Mouse (Mus musculus) forebrain, embryonic 14.5 days (tissue): ENCODE results near the gene 6720489N17Rik. TPM values are rescaled to one million over a fixed set of nuclear protein-coding genes. Genes with fewer than 3 reads are reported as not detected.
A peak's percentile ranks its signal among the peaks of the same experiment; 100 is the strongest.
"Not testable (repeated sequence)": the region's sequence is repeated elsewhere in the genome, so short reads cannot be mapped to it uniquely, and the experiment has no call there.

Source experiments
- ATAC-seq: fragments of 200-750 bp; cut with Nextera tagmentation; 2 replicates; pipeline ENCODE4 v1.8.0; 2017; ENCODE audit warnings: mild to moderate bottlenecking, moderate library complexity
- DNase-seq: peaks from one replicate; pipeline ENCODE4 v3.0.0-alpha.2; 2015; ENCODE audit warnings: low spot score
- H3K27ac ChIP-seq: fragments of 300-500 bp; sonication (generic); 2 replicates; pipeline ENCODE4 v1.5.1; 2014; ENCODE audit warnings: low read depth, mild to moderate bottlenecking, control low read depth, low read length, moderate library complexity
- H3K27me3 ChIP-seq: fragments of 300-500 bp; sonication (generic); replicated peaks from 2 replicates; pipeline ENCODE4 v1.6.1; 2014; ENCODE audit warnings: low read length, control low read depth, mixed read lengths; ENCODE audit not compliant: control insufficient read depth, insufficient read depth
- H3K36me3 ChIP-seq: fragments of 300-500 bp; sonication (generic); 2 replicates; pipeline ENCODE4 v1.6.1; 2014; ENCODE audit warnings: low read length, control low read depth; ENCODE audit not compliant: control insufficient read depth, insufficient read depth
- H3K4me1 ChIP-seq: fragments of 300-500 bp; sonication (generic); 2 replicates; pipeline ENCODE4 v1.6.1; 2014; ENCODE audit warnings: antibody characterized with exemption, low read length, control low read depth; ENCODE audit not compliant: control insufficient read depth, insufficient read depth
- H3K4me2 ChIP-seq: fragments of 300-500 bp; sonication (generic); 2 replicates; pipeline ENCODE4 v1.6.1; 2014; ENCODE audit warnings: mild to moderate bottlenecking, control low read depth, low read length
- H3K4me3 ChIP-seq: fragments of 300-500 bp; sonication (generic); 2 replicates; pipeline ENCODE4 v1.5.1; 2014; ENCODE audit warnings: low read depth, low read length, control low read depth
- H3K9ac ChIP-seq: fragments of 300-500 bp; sonication (generic); 2 replicates; pipeline ENCODE4 v1.6.1; 2014; ENCODE audit warnings: mild to moderate bottlenecking, low read length, control low read depth, moderate library complexity
- H3K9me3 ChIP-seq: fragments of 300-500 bp; sonication (generic); replicated peaks from 2 replicates; pipeline ENCODE4 v1.6.1; 2016; ENCODE audit warnings: low read length, control low read depth, mixed read lengths; ENCODE audit not compliant: control insufficient read depth
- WGBS: fragments of 180-500 bp; shearing (Covaris S2); extraction: QIAGEN DNeasy Blood & Tissue Kit; methylation state at CpG from one replicate; pipeline ENCODE4 v1.1.7; 2014; 5-methylcytosine and 5-hydroxymethylcytosine counted together
- microRNA-seq: library from miRNA; unstranded; fragments of <30 nt; microRNA quantifications from one replicate; pipeline ENCODE4, GENCODE M21; 2016
- polyA plus RNA-seq: library from polyadenylated mRNA; unstranded; fragments of >200 nt; fragmentation: Nextera tagmentation; extraction: Ambion mirVana; gene quantifications from 2 replicates; pipeline ENCODE4 v1.2.1, GENCODE M21; 2014

Gene 6720489N17Rik
- polyA plus RNA-seq, 1 experiment from 2014 or later, result 10.0 TPM

DNA sequence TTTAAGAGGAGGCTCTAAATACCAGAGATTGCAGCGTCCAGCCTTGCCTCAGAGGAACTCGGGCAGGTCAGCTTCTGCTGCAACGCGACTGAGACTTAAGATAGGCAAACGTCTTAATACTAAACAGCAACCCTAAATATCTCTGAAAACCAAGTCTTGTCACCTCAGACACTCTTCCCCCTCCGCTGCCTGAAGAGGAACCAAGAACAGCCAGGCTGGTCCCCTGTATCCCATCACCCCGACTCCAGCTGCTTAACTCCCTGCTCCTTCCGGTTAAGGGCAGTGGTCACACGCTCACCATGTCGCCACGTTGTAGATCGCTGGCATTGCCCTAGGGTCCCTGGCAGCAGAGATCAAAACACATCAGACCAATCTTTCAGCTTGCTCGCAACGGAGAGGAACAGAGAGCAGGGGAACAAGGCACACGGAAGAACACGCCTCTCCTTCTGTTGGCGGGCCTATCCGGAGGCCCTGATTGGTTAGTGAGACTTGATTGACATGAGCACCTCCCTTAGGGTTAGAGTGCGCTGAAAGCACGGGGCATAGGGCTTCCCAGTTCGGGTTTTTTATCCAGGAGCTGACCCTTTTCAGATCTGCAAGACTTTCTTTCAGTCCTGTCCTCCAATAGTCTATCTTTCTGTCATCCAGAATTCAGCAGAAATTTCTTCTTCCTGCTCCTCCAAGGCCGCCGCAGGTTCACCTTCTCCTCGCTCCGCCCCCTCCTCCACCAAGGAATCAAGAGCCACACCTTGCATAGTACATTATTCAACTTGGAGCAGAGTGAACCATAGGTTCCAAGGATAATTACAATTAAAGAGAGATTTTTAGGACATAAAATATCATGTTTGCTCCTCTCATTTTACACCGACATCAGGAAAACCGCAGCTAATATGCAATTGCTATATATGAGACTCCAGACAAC lies 65.5 kb downstream of the 6720489N17Rik start, which contains the start of gene Zfp935:
Gene Zfp935, minus strand, starts transcription at position 323 of the 922 bp plus-strand sequence.
- WGBS, result 2% methylated on average over 25 of the region's 27 CpGs
- not testable (repeated sequence) for H3K4me1 ChIP-seq, H3K27ac ChIP-seq, H3K9me3 ChIP-seq, H3K27me3 ChIP-seq, H3K36me3 ChIP-seq
- peak within 1 kb of the TSS; percentile 37; the same call in 1 of the 2 replicates for H3K4me2 ChIP-seq
- peak within 1 kb of the TSS; percentile 35 for H3K4me3 ChIP-seq
- DNase-seq, result peak; percentile 4
- H3K9ac ChIP-seq, result peak within 1 kb of the TSS; percentile 54
- ATAC-seq, result peak; percentile 48; the same call in 1 of the 2 replicates

Small RNAs within 50 kb of the gene (microRNA-seq; reads per million reads assigned to microRNA genes)
- not detected for gene Gm24020

Other genes starting within 250 kb of the 6720489N17Rik start
- 2.0 and 2.9 TPM in 2 replicates for gene Gm3604, start 241.0 kb downstream of the 6720489N17Rik start, polyA plus RNA-seq
- gene Gm49359, start 157.3 kb downstream of the 6720489N17Rik start, polyA plus RNA-seq, result 6.7 and 11.3 TPM in 2 replicates
- not detected in 2 replicates for gene Zfp935, start 65.7 kb downstream of the 6720489N17Rik start, polyA plus RNA-seq
- 13.2 and 15.4 TPM in 2 replicates for gene Zfp934, start 53.0 kb downstream of the 6720489N17Rik start, polyA plus RNA-seq
- 37.2 and 41.6 TPM in 2 replicates for gene Platr25, start 136.5 kb upstream of the 6720489N17Rik start, polyA plus RNA-seq
- gene Gm5141, start 161.6 kb upstream of the 6720489N17Rik start, polyA plus RNA-seq, result 10.1 and 14.4 TPM in 2 replicates
- gene Fbp2, start 234.2 kb upstream of the 6720489N17Rik start, polyA plus RNA-seq, result 0.13 TPM in 1 of 2 replicates, not detected in the other